Mouse (Mus musculus) brain, embryonic 14.5 days (tissue): Measurements from ENCODE around the gene Rag2.

Source experiments
- CTCF ChIP-seq: fragments of 200-500 bp; IDR thresholded peaks from 2 replicates; pipeline ENCODE4 v1.5.1; 2012; ENCODE audit warnings: inconsistent platforms, mild to moderate bottlenecking, moderate library complexity, borderline replicate concordance; ENCODE audit not compliant: insufficient read depth, insufficient read length; ENCODE audit errors: extremely low read depth
- POLR2A ChIP-seq: fragments of 200-500 bp; IDR thresholded peaks from 2 replicates; pipeline ENCODE4 v1.6.1; 2012; ENCODE audit warnings: mild to moderate bottlenecking, inconsistent platforms, borderline replicate concordance; ENCODE audit not compliant: poor library complexity, insufficient read depth, insufficient read length, severe bottlenecking; ENCODE audit errors: extremely low read depth

GRCm38 (mm10) chr2:101580977-101581376 is 43.5 kb upstream of the Rag2 start:
- TF ChIP-seq CTCF (no peak), POLR2A (no peak)
